Mouse (Mus musculus) megakaryocyte, embryonic 14.5 days (primary cell): ENCODE measurements around the gene Slc43a1. TPM values are rescaled to one million over a fixed set of nuclear protein-coding genes. Genes with fewer than 3 reads are reported as not detected.

Experiments used
- H3K27me3 ChIP-seq: replicated peaks from 2 replicates; pipeline ENCODE3; 2012; ENCODE audit warnings: inconsistent platforms
- H3K36me3 ChIP-seq: replicated peaks from 2 replicates; pipeline ENCODE3; 2012; ENCODE audit warnings: low read length, inconsistent platforms, mixed read lengths
- H3K4me1 ChIP-seq: 2 replicates; pipeline ENCODE4 v1.6.1; 2012; ENCODE audit warnings: inconsistent platforms
- H3K4me3 ChIP-seq: replicated peaks from 2 replicates; pipeline ENCODE3; 2012; ENCODE audit warnings: moderate library complexity, mild to moderate bottlenecking, inconsistent platforms
- H3K9me3 ChIP-seq: 2 replicates; pipeline ENCODE4 v1.6.1; 2012; ENCODE audit warnings: inconsistent platforms
- FLI1 ChIP-seq: IDR thresholded peaks from 2 replicates; pipeline ENCODE4 v1.6.1; 2012; ENCODE audit warnings: low read length, inconsistent platforms, mixed read lengths
- GATA1 ChIP-seq: IDR thresholded peaks from 3 replicates; pipeline ENCODE4 v1.6.1; 2012; ENCODE audit warnings: mixed read lengths, low read length, inconsistent platforms, borderline replicate concordance
- polyA plus RNA-seq: library from polyadenylated mRNA; stranded (reverse); fragments of >175 nt; gene quantifications from 2 replicates; pipeline ENCODE4 v1.2.3, GENCODE M21; 2012; ENCODE audit warnings: low replicate concordance; ENCODE audit not compliant: insufficient read depth

Slc43a1 gene
- polyA plus RNA-seq, 1 experiment, result 1.8 TPM

- H3K9me3 ChIP-seq, result no peaks in the 10 kb centered on the region
- peaks cover 94% of the 10 kb centered on the region for H3K27me3 ChIP-seq
Observed at GRCm38 (mm10) chr2:84883084-84883483, 44.4 kb downstream of the Slc43a1 start.

GRCm38 (mm10) chr2:84883530-84883929, 44.9 kb downstream of the Slc43a1 start:
- H3K4me1 ChIP-seq, result peaks cover 43% of the 10 kb centered on the region
- no peaks in the 10 kb centered on the region for H3K36me3 ChIP-seq
- no peak for TF ChIP-seq GATA1
- TF ChIP-seq FLI1, result no peak
- H3K4me3 ChIP-seq, result peak overlapping the region; percentile 53
- H3K9me3 ChIP-seq, result no peaks in the 10 kb centered on the region
- H3K27me3 ChIP-seq, result peaks cover 94% of the 10 kb centered on the region

More at GRCm38 (mm10) chr2:84883084-84883483, 44.4 kb downstream of the Slc43a1 start:
- TF ChIP-seq GATA1 (no peak), FLI1 (no peak)
- H3K36me3 ChIP-seq, result no peaks in the 10 kb centered on the region
- H3K4me3 ChIP-seq, result peak overlapping the region; percentile 5
- peaks cover 39% of the 10 kb centered on the region for H3K4me1 ChIP-seq

GRCm38 (mm10) chr2:84883942-84884341, 45.3 kb downstream of the Slc43a1 start:
- Histone ChIP-seq H3K9me3 (no peaks in the 10 kb centered on the region), H3K27me3 (peaks cover 95% of the 10 kb centered on the region)

GRCm38 (mm10) chr2:84884611-84885010, 46.0 kb downstream of the Slc43a1 start:
- Histone ChIP-seq H3K9me3 (no peaks in the 10 kb centered on the region), H3K4me1 (peaks cover 54% of the 10 kb centered on the region), H3K4me3 (no peak overlapping the region), H3K27me3 (peaks cover 97% of the 10 kb centered on the region), H3K36me3 (no peaks in the 10 kb centered on the region)
- TF ChIP-seq FLI1, result no peak
- TF ChIP-seq GATA1, result no peak

More at GRCm38 (mm10) chr2:84883942-84884341, 45.3 kb downstream of the Slc43a1 start:
- no peak overlapping the region for H3K4me3 ChIP-seq
- no peaks in the 10 kb centered on the region for H3K36me3 ChIP-seq
- peaks cover 47% of the 10 kb centered on the region for H3K4me1 ChIP-seq
- TF ChIP-seq FLI1 (no peak), GATA1 (no peak)

- Histone ChIP-seq H3K4me1 (peaks cover 55% of the 10 kb centered on the region), H3K36me3 (no peaks in the 10 kb centered on the region), H3K9me3 (no peaks in the 10 kb centered on the region), H3K4me3 (no peak overlapping the region), H3K27me3 (peaks cover 93% of the 10 kb centered on the region)
- TF ChIP-seq GATA1 (no peak), FLI1 (no peak)
Observed at GRCm38 (mm10) chr2:84885084-84886055, 46.7 kb downstream of the Slc43a1 start.

- TF ChIP-seq GATA1, result no peak
- TF ChIP-seq FLI1, result no peak
- Histone ChIP-seq H3K4me1 (peaks cover 55% of the 10 kb centered on the region), H3K9me3 (no peaks in the 10 kb centered on the region), H3K4me3 (peak within 1 kb of the TSS; percentile 89), H3K27me3 (peaks cover 93% of the 10 kb centered on the region), H3K36me3 (no peaks in the 10 kb centered on the region)
Observed at GRCm38 (mm10) chr2:84886234-84886731, 47.6 kb downstream of the Slc43a1 start, which contains the start of gene Rtn4rl2. TSS of gene Rtn4rl2 (minus strand) at chr2:84886710.

GRCm38 (mm10) chr2:84886821-84887281, 48.2 kb downstream of the Slc43a1 start:
- no peaks in the 10 kb centered on the region for H3K9me3 ChIP-seq
- H3K27me3 ChIP-seq, result peaks cover 93% of the 10 kb centered on the region
- no peak for TF ChIP-seq GATA1
- TF ChIP-seq FLI1, result no peak
- no peaks in the 10 kb centered on the region for H3K36me3 ChIP-seq
- peak overlapping the region; percentile 89 for H3K4me3 ChIP-seq
- H3K4me1 ChIP-seq, result peaks cover 55% of the 10 kb centered on the region

- TF ChIP-seq GATA1 (no peak), FLI1 (no peak)
- no peaks in the 10 kb centered on the region for H3K36me3 ChIP-seq
- H3K27me3 ChIP-seq, result peaks cover 94% of the 10 kb centered on the region
- H3K9me3 ChIP-seq, result no peaks in the 10 kb centered on the region
- peaks cover 51% of the 10 kb centered on the region for H3K4me1 ChIP-seq
- H3K4me3 ChIP-seq, result peak overlapping the region; percentile 89
Observed at GRCm38 (mm10) chr2:84887411-84888271, 49.0 kb downstream of the Slc43a1 start.

- no peak for TF ChIP-seq GATA1
- TF ChIP-seq FLI1, result no peak
- Histone ChIP-seq H3K4me1 (peaks cover 39% of the 10 kb centered on the region), H3K9me3 (no peaks in the 10 kb centered on the region), H3K36me3 (no peaks in the 10 kb centered on the region), H3K27me3 (peaks cover 94% of the 10 kb centered on the region), H3K4me3 (peak overlapping the region; percentile 88)
Observed at GRCm38 (mm10) chr2:84888657-84889315, 50.1 kb downstream of the Slc43a1 start.
